Comparison of ENCODE assay signal across 19 mouse cellular contexts in genomic region chr16:97984589-97984988, GRCm38 (mm10). TPM values are rescaled to one million over a fixed set of nuclear protein-coding genes. Genes with fewer than 3 reads are reported as not detected.
DNase-seq lines count a peak whose midpoint lies in the region; ATAC-seq and TF ChIP-seq lines count a peak whose summit lies in the region.
"Had no signal": no experiment of that assay in that cellular context is flagged by ENCODE, and none has a peak within 500 bp of the region (broad histone marks: within the 10 kb centered on the region; RNA-seq: fewer than 3 reads in every experiment).

No protein-coding gene starts in this region.

- H3K4me3 ChIP-seq in midbrain, postnatal 0 days (ENCODE audit: low read depth, low read length) = no peak overlapping the region
- no peak overlapping the region for H3K4me3 ChIP-seq in midbrain, embryonic 10.5 days
- H3K4me3 ChIP-seq in neural tube, embryonic 13.5 days = no peak overlapping the region
- H3K4me3 ChIP-seq in neural tube, embryonic 15.5 days (replicated peaks) = no peak overlapping the region
- no peak overlapping the region for H3K4me3 ChIP-seq in lung, postnatal 0 days (ENCODE audit: low read depth, low read length)
- H3K4me3 ChIP-seq: embryonic facial prominence, embryonic 10.5 days; embryonic facial prominence, embryonic 12.5 days; forebrain, embryonic 13.5 days; forebrain, embryonic 15.5 days had no signal

- H3K27me3 ChIP-seq in midbrain, postnatal 0 days (ENCODE audit: insufficient read depth, low read length) = no peaks in the 10 kb centered on the region
- no peaks in the 10 kb centered on the region for H3K27me3 ChIP-seq in midbrain, embryonic 10.5 days (ENCODE audit: low read depth, poor library complexity, severe bottlenecking)
- no peaks in the 10 kb centered on the region for H3K27me3 ChIP-seq in neural tube, embryonic 13.5 days
- 0 out of 2 replicates have a peak, but pooled peaks cover 2% of the 10 kb centered on the region for H3K27me3 ChIP-seq in neural tube, embryonic 15.5 days (replicated peaks)
- H3K27me3 ChIP-seq in lung, postnatal 0 days (replicated peaks; ENCODE audit: insufficient read depth, low read length) = no peaks in the 10 kb centered on the region
- H3K27me3 ChIP-seq: embryonic facial prominence, embryonic 12.5 days; forebrain, embryonic 13.5 days; forebrain, embryonic 15.5 days had no signal

- 57% methylated on average over 5 of the region's 5 CpGs for WGBS in midbrain, postnatal 0 days
- 73% methylated on average over 5 of the region's 5 CpGs for WGBS in midbrain, embryonic 10.5 days
- 17% methylated on average over 5 of the region's 5 CpGs for WGBS in neural tube, embryonic 13.5 days
- 11% methylated on average over 5 of the region's 5 CpGs for WGBS in neural tube, embryonic 15.5 days
- 88% methylated on average over 5 of the region's 5 CpGs for WGBS in lung, postnatal 0 days

- H3K36me3 ChIP-seq in midbrain, postnatal 0 days (ENCODE audit: insufficient read depth, low read length) = no peaks in the 10 kb centered on the region
- H3K36me3 ChIP-seq in midbrain, embryonic 10.5 days = no peaks in the 10 kb centered on the region
- no peaks in the 10 kb centered on the region for H3K36me3 ChIP-seq in neural tube, embryonic 13.5 days
- H3K36me3 ChIP-seq in neural tube, embryonic 15.5 days = no peaks in the 10 kb centered on the region
- H3K36me3 ChIP-seq in lung, postnatal 0 days (ENCODE audit: insufficient read depth, low read length) = no peaks in the 10 kb centered on the region
- H3K36me3 ChIP-seq: embryonic facial prominence, embryonic 10.5 days; embryonic facial prominence, embryonic 12.5 days; forebrain, embryonic 15.5 days had no signal

- no peak overlapping the region for H3K27ac ChIP-seq in midbrain, postnatal 0 days (ENCODE audit: low read depth, low read length)
- no peak overlapping the region for H3K27ac ChIP-seq in midbrain, embryonic 10.5 days (replicated peaks)
- no peak overlapping the region for H3K27ac ChIP-seq in neural tube, embryonic 13.5 days (replicated peaks)
- H3K27ac ChIP-seq in neural tube, embryonic 15.5 days (replicated peaks) = no peak overlapping the region
- no peak overlapping the region for H3K27ac ChIP-seq in lung, postnatal 0 days (ENCODE audit: low read length)
- H3K27ac ChIP-seq: embryonic facial prominence, embryonic 10.5 days; embryonic facial prominence, embryonic 12.5 days; forebrain, embryonic 13.5 days; forebrain, embryonic 15.5 days had no signal

- H3K9ac ChIP-seq in midbrain, postnatal 0 days (replicated peaks; ENCODE audit: low read length, poor library complexity, severe bottlenecking) = no peak overlapping the region
- no peak overlapping the region for H3K9ac ChIP-seq in neural tube, embryonic 13.5 days
- no peak overlapping the region for H3K9ac ChIP-seq in neural tube, embryonic 15.5 days (replicated peaks)
- no peak overlapping the region for H3K9ac ChIP-seq in lung, postnatal 0 days (replicated peaks; ENCODE audit: low read depth)
- H3K9ac ChIP-seq: embryonic facial prominence, embryonic 12.5 days; forebrain, embryonic 13.5 days; forebrain, embryonic 15.5 days had no signal

- H3K9me3 ChIP-seq in midbrain, postnatal 0 days (ENCODE audit: low read length) = no peaks in the 10 kb centered on the region
- H3K9me3 ChIP-seq in midbrain, embryonic 10.5 days (replicated peaks) = no peaks in the 10 kb centered on the region; the same call in 1 of the 2 replicates
- no peaks in the 10 kb centered on the region; the same call in 1 of the 2 replicates for H3K9me3 ChIP-seq in neural tube, embryonic 13.5 days
- no peaks in the 10 kb centered on the region for H3K9me3 ChIP-seq in neural tube, embryonic 15.5 days (replicated peaks)
- H3K9me3 ChIP-seq in lung, postnatal 0 days (ENCODE audit: low read length) = no peaks in the 10 kb centered on the region
- H3K9me3 ChIP-seq: embryonic facial prominence, embryonic 10.5 days; forebrain, embryonic 13.5 days; forebrain, embryonic 15.5 days had no signal

- H3K4me1 ChIP-seq in midbrain, postnatal 0 days (ENCODE audit: insufficient read depth, low read length) = no peaks in the 10 kb centered on the region
- H3K4me1 ChIP-seq in midbrain, embryonic 10.5 days = no peaks in the 10 kb centered on the region
- H3K4me1 ChIP-seq in neural tube, embryonic 13.5 days (replicated peaks) = peaks cover 9% of the 10 kb centered on the region
- H3K4me1 ChIP-seq in neural tube, embryonic 15.5 days = peaks cover 6% of the 10 kb centered on the region
- H3K4me1 ChIP-seq in lung, postnatal 0 days (ENCODE audit: insufficient read depth, low read depth, low read length) = no peaks in the 10 kb centered on the region
- H3K4me1 ChIP-seq: embryonic facial prominence, embryonic 10.5 days; embryonic facial prominence, embryonic 12.5 days; forebrain, embryonic 13.5 days; forebrain, embryonic 15.5 days had no signal

- peak; percentile 8 for DNase-seq in midbrain, postnatal 0 days (ENCODE audit: low spot score)
- DNase-seq in midbrain, embryonic 10.5 days (ENCODE audit: low spot score) = no peak
- DNase-seq in brain, embryonic 14.5 days (ENCODE audit: low read depth) = peak; percentile 2
- no peak for DNase-seq in ovary, postnatal 14 days (ENCODE audit: low spot score)
- DNase-seq in lung, postnatal 0 days (ENCODE audit: low spot score) = no peak
- DNase-seq: adrenal gland, adult 2 months; adrenal gland, postnatal 10 days; adrenal gland, postnatal 25 days; cerebellum, adult 11-12 months; cerebellum, adult 2 months; cerebellum, adult 9-10 months; cerebellum, postnatal 10 days; cerebellum, postnatal 25 days had no signal

- ATAC-seq in midbrain, postnatal 0 days (ENCODE audit: low FRiP score) = no peak
- peak; percentile 71 for ATAC-seq in neural tube, embryonic 13.5 days (ENCODE audit: low read depth)
- peak; percentile 50; the same call in 1 of the 2 replicates for ATAC-seq in neural tube, embryonic 15.5 days (ENCODE audit: low FRiP score)
- ATAC-seq in lung, postnatal 0 days = no peak
- ATAC-seq: forebrain, embryonic 13.5 days; forebrain, embryonic 15.5 days had no signal

- no peak for TF ChIP-seq CTCF in midbrain, postnatal 0 days (IDR thresholded peaks at IDR 0.05)
- no peak for TF ChIP-seq CTCF in brain, embryonic 14.5 days (IDR thresholded peaks at IDR 0.05; ENCODE audit: borderline replicate concordance, extremely low read depth, insufficient read depth, insufficient read length)
- no peak for TF ChIP-seq CTCF in lung, postnatal 0 days (IDR thresholded peaks at IDR 0.05)

- no peak for TF ChIP-seq EP300 in lung, postnatal 0 days (IDR thresholded peaks at IDR 0.05)

- no peak overlapping the region for H3K4me2 ChIP-seq in midbrain, postnatal 0 days (ENCODE audit: low read depth, low read length, poor library complexity, severe bottlenecking)
- no peak overlapping the region for H3K4me2 ChIP-seq in neural tube, embryonic 13.5 days
- no peak overlapping the region for H3K4me2 ChIP-seq in neural tube, embryonic 15.5 days
- H3K4me2 ChIP-seq in lung, postnatal 0 days (replicated peaks; ENCODE audit: low read depth, low read length) = no peak overlapping the region
- H3K4me2 ChIP-seq: embryonic facial prominence, embryonic 12.5 days; forebrain, embryonic 13.5 days; forebrain, embryonic 15.5 days had no signal

- TF ChIP-seq POLR2A in brain, embryonic 14.5 days (IDR thresholded peaks at IDR 0.05; ENCODE audit: borderline replicate concordance, extremely low read depth, insufficient read depth, insufficient read length, poor library complexity, severe bottlenecking) = no peak

RNA-seq across cellular contexts. Expression of gene B230307C23Rik, which starts 12.5 kb away (rescaled TPM):
- total RNA-seq in midbrain, postnatal 0 days (2014; rRNA removed) = 8.4 and 14.8 TPM in 2 replicates
- 15.7 and 17.3 TPM in 2 replicates for polyA plus RNA-seq in midbrain, postnatal 0 days (2015; fragmentation: Nextera tagmentation; extraction: Ambion mirVana)
- polyA plus RNA-seq in midbrain, embryonic 10.5 days (2016; fragmentation: Nextera tagmentation; extraction: Ambion mirVana) = 20.1 and 20.6 TPM in 2 replicates
- polyA plus RNA-seq in brain, embryonic 14.5 days (2012; rRNA removed) = 14.7 and 15.4 TPM in 2 replicates
- 18.4 and 21.6 TPM in 2 replicates for polyA plus RNA-seq in neural tube, embryonic 13.5 days (2015; fragmentation: Nextera tagmentation; extraction: Ambion mirVana)
- 17.7 and 20.1 TPM in 2 replicates for polyA plus RNA-seq in neural tube, embryonic 15.5 days (2015; fragmentation: Nextera tagmentation; extraction: Ambion mirVana)
- polyA plus RNA-seq in lung, postnatal 0 days (2015; fragmentation: Nextera tagmentation; extraction: Ambion mirVana) = 19.4 and 19.8 TPM in 2 replicates

RNA-seq across cellular contexts. Expression of gene Zbtb21, which starts 22.2 kb away (rescaled TPM):
- 30.5 and 40.9 TPM in 2 replicates for total RNA-seq in midbrain, postnatal 0 days (2014; rRNA removed)
- 9.4 and 9.5 TPM in 2 replicates for polyA plus RNA-seq in midbrain, postnatal 0 days (2015; fragmentation: Nextera tagmentation; extraction: Ambion mirVana)
- 14.7 and 15.0 TPM in 2 replicates for polyA plus RNA-seq in midbrain, embryonic 10.5 days (2016; fragmentation: Nextera tagmentation; extraction: Ambion mirVana)
- polyA plus RNA-seq in brain, embryonic 14.5 days (2012; rRNA removed) = 14.1 and 17.4 TPM in 2 replicates
- 10.8 and 13.5 TPM in 2 replicates for polyA plus RNA-seq in neural tube, embryonic 13.5 days (2015; fragmentation: Nextera tagmentation; extraction: Ambion mirVana)
- polyA plus RNA-seq in neural tube, embryonic 15.5 days (2015; fragmentation: Nextera tagmentation; extraction: Ambion mirVana) = 11.8 and 12.3 TPM in 2 replicates
- 6.1 and 7.0 TPM in 2 replicates for polyA plus RNA-seq in lung, postnatal 0 days (2015; fragmentation: Nextera tagmentation; extraction: Ambion mirVana)

RNA-seq across cellular contexts. Expression of gene C2cd2, which starts 22.2 kb away (rescaled TPM):
- 22.4 and 27.0 TPM in 2 replicates for total RNA-seq in midbrain, postnatal 0 days (2014; rRNA removed)
- 12.1 and 13.2 TPM in 2 replicates for polyA plus RNA-seq in midbrain, postnatal 0 days (2015; fragmentation: Nextera tagmentation; extraction: Ambion mirVana)
- 15.6 and 15.8 TPM in 2 replicates for polyA plus RNA-seq in midbrain, embryonic 10.5 days (2016; fragmentation: Nextera tagmentation; extraction: Ambion mirVana)
- polyA plus RNA-seq in brain, embryonic 14.5 days (2012; rRNA removed) = 11.4 and 15.2 TPM in 2 replicates
- 14.3 and 14.7 TPM in 2 replicates for polyA plus RNA-seq in neural tube, embryonic 13.5 days (2015; fragmentation: Nextera tagmentation; extraction: Ambion mirVana)
- 18.4 and 20.6 TPM in 2 replicates for polyA plus RNA-seq in neural tube, embryonic 15.5 days (2015; fragmentation: Nextera tagmentation; extraction: Ambion mirVana)
- polyA plus RNA-seq in lung, postnatal 0 days (2015; fragmentation: Nextera tagmentation; extraction: Ambion mirVana) = 15.0 and 16.5 TPM in 2 replicates

Comparison
In these comparisons a context has a peak if more than half of its experiments do, and no peak if none do; other contexts are left out.
1. DNase-seq: peak in midbrain, postnatal 0 days (single experiment) and brain, embryonic 14.5 days (single experiment); none in midbrain, embryonic 10.5 days (single experiment), ovary, postnatal 14 days (single experiment) and lung, postnatal 0 days (single experiment).
2. ATAC-seq: peak in neural tube, embryonic 13.5 days (single experiment) and neural tube, embryonic 15.5 days (single experiment); none in midbrain, postnatal 0 days (single experiment) and lung, postnatal 0 days (single experiment).